Mouse (Mus musculus) embryo, embryonic 9.5 days (tissue): ENCODE measurements at regions not wholly inside any gene's neighbourhood (a gene's known extent, or its start where the extent isn't known, plus 50 kb on each side); places are given as distances from the start of the nearest gene placed in this dataset.
"Not testable (repeated sequence)": the region's sequence is repeated elsewhere in the genome, so short reads cannot be mapped to it uniquely, and the experiment has no call there.

ENCODE experiments used
- DNase-seq: peaks from one replicate; pipeline ENCODE4 v3.0.0-alpha.2; 2017; ENCODE audit errors: extremely low spot score

DNA sequence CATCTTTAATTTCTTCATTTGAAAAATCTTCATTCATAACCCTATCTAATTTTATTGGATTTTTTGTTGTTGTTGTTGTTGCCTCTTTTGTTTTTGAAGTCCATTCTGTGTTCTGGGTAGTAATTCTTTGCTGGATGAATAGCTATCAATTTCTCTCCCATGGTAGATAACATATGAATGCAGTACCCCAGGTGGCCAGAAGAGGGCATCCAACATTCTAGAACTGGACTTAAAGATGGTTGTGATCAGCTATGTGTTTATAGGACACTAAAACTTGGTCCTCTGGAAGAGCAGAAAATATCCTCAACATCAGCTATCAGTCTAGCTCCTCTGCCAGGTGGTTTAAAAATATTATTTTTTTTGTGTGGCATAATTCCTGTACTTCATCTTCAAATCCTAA, 73.0 kb downstream of the Prl2c3 start:
- DNase-seq = not testable (repeated sequence)

DNA sequence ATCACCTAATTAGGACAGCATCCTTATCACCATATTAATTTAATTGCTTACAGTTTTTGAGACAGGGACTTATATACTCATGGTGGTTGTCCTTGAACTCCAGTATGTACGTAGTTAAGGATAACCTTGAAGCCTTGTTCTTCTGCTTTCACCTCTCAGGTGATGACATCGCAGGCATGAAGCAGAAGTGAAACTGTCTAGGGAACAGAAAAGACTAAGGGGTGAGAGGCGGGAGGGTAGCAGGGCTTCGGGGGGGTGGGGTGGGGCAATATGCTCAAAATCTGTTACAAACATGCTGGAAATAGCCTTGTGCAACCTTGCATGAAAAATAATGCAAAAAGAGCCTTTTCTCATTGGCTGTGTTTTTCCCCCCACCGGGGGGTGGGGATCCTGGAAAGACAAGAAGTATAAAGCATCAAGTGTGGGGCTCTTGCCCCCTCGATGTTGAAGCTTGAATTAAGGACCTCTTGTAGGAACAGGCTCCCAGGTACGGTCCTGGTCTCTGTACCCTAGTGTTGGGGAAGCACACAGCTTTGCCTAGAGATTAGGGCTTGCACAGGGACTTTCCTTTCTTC, 81.8 kb downstream of the Prl2c3 start:
- DNase-seq = not testable (repeated sequence)

DNA sequence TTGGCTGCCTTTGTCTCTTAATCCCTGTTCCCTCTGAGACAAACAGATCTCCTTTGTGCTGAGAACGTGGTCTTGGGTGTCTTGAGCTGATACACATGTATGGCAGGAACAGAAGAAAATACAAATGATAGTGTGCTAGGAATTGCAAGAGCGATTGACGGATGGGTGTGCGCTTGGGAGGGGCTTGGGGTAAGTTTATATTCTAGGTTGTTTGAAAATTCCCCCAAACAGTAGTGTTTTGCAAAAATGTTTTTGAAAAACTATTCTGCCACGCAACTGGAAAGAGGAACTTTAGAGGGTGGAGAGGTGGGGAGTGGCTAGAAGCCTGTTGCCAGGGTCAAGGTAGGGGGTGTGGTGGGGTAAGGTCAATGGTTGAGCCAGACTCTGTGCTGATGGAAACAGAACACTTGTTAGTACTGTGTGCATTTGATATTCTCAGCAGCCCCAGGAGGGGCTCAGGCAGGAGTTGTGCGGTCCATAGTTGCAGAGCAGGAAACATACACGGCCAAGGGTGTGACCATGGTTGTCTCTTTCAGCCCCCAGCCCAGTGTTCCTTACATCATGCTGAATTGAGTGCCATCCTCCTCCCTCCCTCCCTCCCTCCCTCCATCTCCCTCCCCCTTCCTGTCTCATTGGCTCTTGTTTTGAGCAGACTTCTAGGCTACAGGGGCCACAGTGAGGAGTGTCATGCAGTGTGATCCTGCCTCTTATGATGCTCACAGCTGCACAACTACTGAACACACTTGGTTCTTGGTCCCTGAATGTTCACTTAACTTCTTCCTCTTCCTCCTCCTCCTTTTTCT, 88.2 kb downstream of the Prl2c3 start:
- no peak for DNase-seq

DNA sequence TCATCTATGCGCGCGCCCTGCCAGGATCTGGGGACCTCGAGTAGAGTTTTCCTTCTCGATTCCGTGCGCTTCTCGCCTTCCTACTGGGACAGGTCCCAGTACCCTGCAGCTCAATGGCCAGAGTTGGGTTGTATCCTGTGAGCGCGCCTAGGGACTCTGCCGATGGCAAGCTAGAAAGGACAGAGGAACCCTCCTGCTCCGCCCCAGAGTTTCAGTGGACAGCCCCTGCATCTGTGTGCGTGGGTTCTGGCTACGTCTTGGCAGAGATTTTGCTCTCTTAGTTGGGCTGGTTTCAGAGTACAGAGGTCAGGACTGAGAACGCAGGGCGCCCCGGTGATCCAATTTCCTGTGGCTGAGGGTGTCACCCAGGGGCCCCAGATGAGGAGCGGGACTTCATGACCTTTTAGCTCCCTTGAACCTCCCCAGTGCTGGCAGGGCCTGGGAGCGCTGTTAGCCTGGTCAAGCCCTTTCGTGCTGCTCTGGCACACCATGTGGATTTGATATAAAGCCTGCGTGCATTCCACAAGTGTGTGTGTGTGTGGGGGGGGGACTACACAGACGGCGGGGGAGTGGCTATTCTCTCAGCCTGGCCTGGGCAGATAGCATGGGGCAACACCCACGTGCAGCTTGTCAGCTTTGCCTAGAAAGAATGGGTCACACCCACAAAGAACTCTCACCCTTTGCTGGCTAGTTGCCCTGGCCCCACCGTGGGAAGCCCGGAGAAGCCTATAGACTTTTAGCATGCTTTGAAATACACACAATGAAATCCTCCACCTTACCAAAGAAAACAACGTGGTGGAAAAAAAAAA, 96.9 kb downstream of the Prl2c3 start:
- not testable (repeated sequence) for DNase-seq

DNA sequence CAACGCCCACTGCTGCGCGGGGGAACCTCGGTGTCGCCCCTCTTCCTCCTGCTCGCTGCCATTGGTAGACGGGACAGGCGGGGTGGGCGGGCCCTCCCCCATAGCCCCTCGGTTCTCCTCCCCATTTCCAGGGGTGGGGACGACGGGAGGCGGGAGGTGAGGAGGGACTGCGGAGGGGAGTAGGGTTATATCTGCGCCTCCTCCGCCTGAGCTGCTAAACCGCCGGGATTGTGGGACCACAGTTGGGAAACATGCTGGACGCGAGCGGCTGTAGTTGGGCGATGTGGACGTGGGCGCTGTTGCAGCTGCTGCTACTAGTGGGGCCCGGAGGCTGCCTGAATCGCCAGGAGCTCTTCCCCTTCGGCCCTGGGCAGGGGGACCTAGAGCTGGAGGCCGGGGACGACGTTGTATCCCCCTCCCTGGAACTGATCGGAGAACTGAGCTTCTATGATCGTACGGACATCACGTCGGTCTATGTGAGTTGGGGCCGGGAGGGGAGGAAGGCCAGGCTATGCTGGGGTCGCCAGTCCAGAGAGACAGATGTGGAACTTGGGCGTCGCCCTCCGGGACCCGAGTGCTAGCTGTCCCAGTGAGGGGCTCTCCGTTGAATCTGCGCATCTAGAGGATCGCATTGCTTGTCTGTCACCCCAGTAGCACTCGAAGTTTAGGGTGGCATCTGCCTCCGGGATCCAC, 97.6 kb downstream of the Prl2c3 start:
- peak; percentile 4 for DNase-seq

DNA sequence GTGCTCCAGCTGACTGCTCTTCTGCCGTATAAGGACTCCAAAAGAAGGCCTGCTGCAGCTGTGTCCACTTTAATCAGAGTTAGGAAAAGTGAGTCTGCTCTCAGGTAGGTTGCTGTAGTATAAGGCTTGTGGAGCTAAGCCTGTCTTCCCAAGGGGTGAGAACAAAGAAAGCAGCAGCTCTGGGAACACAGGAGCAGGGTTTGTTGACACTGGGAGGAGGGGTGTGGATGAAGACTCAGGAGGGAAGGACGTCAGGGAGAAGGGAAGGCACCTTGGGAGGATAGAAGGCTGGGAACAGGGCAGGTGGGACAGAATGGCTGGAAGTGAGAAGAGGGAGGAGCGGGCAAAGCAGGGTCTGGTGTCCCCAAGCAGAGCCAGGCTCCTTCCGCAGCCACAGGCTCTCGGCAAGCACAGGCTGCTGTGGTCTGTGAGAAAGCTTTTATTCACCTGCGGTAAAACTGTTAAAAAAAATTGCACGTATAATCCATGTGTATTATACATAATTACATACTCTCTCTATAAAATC, 106.2 kb downstream of the Prl2c3 start:
- DNase-seq = not testable (repeated sequence)

DNA sequence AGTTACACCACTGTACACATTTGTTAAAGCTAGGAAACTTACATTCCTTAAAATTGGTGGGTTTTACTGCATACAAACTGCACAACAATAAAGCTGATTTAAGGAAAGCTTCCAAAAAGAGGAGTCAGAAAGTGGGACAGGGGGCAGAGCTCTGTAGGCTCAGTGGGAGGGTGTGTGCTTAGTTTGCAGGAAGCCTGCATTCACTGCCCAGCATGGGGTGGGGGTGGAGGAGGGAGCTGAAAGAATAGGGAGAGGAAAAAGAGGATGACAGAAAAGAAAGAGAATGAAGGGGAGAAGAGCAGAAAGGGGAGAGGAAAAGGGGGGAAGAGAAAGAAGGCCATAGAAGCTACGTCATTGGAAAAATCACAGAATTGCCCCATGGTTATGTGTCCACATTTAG, 111.1 kb downstream of the Prl2c3 start:
- DNase-seq = not testable (repeated sequence)

DNA sequence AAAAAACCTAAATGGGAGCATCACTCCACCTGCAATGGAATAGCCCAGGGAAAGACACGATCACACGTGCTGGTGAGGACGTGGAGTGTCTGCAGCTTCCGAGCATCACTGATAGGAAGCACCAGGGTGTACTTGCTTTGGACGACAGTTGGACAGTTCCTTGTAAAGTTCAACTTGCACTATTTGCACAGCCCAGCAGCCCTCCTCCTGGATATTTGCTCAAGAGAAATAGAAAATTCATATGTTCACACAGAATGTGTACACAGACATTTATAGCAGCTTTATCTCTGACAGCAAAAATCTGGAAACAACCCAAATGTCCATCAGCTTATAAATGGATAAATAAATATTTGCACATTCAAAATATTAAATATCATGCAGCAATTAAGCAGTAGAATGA, 111.7 kb downstream of the Prl2c3 start:
- not testable (repeated sequence) for DNase-seq

DNA sequence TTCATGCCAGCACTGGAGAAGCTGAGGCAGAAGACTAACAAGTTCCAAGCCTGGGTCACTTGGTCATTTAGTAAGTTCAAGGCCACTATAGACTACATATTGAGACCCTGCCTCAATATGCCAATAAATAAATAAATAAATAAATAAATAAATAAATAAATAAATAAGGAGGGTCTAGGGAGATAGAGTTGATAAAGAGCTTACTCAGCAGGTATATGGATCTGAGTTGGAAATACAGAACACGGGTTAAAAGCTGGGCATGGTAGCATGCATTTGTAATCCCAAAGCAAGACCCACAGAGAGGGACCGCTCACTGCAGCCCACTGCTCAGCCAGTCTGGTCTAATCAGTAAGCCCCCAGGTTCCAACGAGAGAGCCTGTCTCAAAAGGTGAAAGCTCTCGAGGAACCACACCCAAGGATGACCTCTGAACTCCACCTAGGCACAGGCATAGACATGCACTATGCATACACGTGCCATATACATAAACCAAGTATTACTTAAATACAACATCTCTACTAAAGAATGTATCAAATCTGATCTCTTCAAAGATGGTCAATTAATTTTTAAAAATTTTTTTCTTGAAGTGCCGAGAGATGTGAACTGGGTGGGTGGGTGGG, 115.4 kb downstream of the Ero1lb start:
- DNase-seq = not testable (repeated sequence)

DNA sequence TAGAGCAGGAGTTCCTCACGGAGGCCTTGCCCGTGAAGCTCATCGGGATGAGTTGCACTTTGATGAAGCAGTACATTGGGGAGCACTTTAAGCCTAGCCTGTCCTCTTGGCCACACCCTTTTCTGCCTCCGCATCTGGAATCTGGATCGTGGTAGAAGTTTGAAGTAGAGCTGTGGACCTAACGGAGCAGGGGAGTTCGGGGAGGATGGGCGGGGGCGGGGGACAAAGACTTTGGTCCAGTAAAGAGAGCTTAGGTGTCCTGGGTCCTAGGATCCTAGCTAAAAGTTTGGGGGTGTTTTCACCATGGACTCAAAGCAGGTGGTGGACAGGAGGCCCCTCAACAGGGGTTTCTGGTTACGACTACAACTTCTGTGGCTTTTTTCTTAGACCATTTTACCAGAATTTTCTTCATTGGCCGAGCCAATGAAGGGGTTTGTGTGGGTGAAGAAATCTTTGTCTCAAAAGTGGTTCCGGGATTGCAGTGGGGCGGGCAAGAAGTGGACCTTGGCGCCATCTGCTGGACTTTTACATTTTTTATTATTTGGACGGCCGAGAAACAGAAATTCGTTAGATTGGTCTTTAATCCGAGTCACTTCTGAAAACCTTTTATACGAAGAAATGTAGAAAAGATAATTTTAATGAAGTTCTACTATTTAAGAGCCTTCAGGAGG, 114.7 kb downstream of the Ero1lb start:
- peak; percentile 47 for DNase-seq

DNA sequence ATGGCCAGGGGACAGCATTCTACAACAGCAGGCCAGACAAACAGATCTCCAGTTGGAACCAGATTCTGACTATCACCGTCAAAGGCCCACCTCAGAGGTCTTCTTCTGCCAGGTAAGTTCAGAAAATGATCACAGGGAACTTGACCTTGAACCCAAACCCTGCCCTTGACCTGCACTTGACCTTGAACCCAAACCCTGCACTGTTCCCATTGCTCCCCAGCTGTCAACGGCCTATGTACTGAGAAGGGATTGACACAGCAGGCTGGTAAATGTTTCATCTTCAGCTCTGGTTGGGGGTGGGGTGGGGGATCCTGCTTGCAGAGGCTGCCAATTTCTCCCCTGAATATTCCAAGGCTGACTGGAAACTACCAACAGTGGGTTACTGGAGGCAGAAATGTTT, 111.7 kb downstream of the Ero1lb start:
- no peak for DNase-seq

DNA sequence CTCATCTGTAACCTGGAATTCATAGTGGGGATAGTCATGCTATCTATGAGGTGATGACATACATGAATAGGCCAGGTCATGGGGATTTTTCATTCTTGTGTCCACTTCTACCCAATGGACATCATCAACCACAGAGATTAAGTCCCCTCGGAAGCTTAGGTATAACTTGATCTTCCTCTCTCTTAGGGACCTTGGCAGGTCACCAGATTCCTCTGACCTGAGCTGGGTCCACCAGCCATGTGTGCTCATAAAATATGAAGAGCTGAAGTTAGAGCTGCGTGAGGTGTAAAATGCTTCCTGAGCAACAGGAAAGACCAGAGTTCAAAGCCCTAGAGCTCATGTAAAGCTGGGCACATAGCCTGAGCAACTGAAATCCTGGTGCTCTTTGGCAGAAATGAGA, 105.3 kb downstream of the Ero1lb start:
- not testable (repeated sequence) for DNase-seq

DNA sequence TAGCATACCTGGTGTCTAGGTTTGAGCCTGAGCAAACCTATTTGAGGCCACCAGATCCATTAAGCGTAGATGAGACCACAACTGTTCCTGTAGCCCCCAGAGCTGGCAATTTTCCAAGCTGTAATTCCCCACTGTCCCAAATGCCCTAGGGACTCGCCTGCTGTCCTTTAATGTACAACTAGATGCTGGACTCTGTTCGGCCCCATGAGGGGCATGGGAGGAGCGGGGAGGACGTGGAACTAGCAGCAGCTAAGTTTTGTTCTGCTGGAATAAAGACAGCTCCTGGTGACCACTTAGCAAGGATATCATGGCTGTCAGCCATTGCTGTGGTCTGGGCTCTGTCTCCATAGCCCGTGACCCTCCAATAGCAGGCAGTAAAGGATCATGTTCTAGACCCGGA, 103.1 kb downstream of the Ero1lb start:
- not testable (repeated sequence) for DNase-seq

DNA sequence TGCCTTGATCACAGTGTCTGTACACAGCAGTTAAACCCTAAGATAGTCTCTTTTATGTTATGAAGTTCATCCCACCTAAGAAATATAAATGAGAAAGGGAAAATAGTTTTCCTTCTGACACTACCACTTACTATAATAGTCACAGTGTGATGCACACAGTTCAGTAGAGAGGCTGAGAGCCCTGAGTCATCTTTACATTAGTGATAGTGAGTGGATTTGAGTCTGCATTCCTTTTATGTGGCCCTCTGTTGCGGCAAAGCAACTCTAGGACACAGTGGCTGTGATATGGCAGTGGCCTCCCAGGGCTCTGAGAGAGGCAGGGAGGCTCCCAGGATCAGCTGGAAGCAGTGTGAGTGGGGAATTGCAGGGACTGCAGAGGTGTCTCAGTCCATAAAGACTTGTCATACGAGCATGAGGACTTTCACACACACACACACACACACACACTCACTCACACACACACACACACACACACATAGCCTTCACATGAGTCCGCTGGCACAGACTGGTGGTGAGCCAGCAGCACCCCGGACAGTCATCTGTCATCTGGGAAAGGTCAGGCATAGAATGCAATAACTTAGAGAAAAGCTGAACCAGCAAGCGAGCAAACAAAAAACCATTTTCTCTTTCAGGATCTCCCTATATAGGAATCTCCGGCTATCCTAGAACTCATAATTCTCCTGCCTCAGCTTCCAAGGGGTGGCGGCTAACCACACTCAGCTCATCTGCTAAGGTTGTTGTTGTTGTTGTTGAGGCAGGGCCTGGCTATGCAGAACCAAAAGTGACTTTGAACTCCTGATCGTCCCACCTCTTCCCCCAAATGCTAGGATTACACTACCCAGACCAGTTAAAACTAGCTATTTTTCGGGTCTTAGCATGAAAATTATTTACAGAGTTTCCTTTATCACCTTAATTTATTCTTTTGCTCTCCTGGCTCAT, 102.3 kb downstream of the Ero1lb start:
- not testable (repeated sequence) for DNase-seq

DNA sequence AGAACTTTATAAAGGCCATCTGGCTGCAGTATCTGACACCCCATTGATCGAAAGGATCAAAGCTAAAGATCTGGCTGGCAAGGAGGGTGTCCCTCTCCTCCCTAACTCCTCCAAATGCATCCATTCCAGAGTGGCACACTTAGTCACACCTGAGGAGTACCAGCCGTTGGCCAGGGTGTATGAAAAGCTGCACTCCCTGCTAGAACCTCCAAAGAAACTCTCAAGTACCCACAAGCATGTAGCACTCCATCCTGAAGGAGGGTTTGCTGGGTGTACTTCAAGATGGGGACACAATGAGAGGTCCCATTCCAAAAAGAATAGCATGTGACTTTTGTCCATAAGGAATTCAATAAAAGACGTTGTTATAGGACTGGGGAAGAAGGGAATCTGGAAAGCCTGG, 100.4 kb downstream of the Ero1lb start:
- not testable (repeated sequence) for DNase-seq
